Mouse (Mus musculus): ENCODE measurements around the gene Klhl35.

DNA sequence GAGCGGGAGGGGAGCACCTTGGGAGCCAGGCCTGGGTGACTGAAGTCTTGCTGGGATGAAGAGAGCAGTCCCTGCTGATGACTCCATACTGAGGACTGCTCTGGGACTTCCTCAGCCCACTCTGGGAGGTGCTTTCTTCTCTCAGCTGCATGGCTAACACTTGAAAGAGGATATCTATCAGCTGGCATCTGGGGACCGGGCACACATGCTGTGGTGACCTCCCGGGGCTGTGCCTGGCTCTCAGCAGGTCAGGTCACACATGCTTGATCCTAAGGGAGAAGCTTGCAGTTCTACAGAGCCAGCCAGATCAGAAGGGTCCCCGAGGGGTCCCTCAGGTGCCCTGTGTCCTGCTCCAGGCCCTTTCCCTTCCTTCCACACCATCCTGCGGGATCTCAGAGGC is 22.6 kb upstream of the Klhl35 start:
- TF ChIP-seq CTCF (IDR thresholded peaks at IDR 0.05; ENCODE audit: low read depth) (no peak), EP300 (IDR thresholded peaks at IDR 0.05; ENCODE audit: low read depth) (no peak)

Data from heart, postnatal 0 days (tissue).